Mouse (Mus musculus): ENCODE measurements at regions not wholly inside any gene's neighbourhood (a gene's known extent, or its start where the extent isn't known, plus 50 kb on each side); places are given as distances from the start of the nearest gene placed in this dataset.
A peak's percentile ranks its signal among the peaks of the same experiment; 100 is the strongest.
"Not testable (repeated sequence)": the region's sequence is repeated elsewhere in the genome, so short reads cannot be mapped to it uniquely, and the experiment has no call there.

DNA sequence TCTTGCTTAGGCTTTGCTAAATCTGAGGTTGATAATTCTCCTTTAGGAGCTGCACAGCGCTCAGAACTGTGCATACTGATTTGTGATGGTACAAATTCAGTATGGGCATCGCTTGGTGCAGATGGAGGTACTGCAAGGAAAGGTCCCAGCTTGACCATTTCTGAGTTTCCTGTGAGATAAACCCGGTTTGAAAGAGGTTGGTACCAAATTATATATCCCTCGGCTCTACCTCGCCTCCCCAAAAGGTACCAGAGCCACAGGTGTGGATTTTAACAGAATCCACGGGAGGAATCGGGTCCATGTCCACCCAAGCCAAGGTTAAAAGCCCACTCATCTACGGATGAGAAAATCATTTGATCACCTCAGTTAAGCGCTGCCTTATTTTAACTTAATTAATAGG, 172.5 kb upstream of the Zfp808 start:
- not testable (repeated sequence) for H3K4me1 ChIP-seq; H3K36me3 ChIP-seq; H3K9me3 ChIP-seq; H3K4me2 ChIP-seq; H3K4me3 ChIP-seq (replicated peaks); H3K9ac ChIP-seq; H3K27me3 ChIP-seq (replicated peaks); H3K27ac ChIP-seq; ATAC-seq (ENCODE audit: insufficient read depth, low FRiP score, low read depth)
- 86% methylated on average over 9 of the region's 9 CpGs for WGBS

DNA sequence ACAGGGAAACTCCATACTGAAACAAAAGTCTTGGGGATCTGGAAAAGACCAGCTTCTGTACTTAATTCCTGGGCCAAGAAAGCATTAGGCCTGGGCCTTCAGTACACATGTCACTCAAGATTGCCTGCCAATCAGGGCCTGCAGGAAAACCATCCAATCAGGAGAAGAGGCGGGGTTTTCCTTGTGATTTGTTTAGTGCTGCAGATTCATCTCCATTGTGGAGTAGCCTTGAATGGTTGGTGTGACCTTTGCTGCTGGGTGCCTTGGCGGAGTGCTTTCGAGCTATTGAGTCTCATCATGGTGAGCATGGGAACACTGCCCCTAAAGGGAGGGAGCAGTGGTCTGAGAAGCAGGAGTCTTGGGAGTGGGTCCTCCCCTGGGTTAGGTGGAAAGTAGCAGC, 150.8 kb upstream of the Zfp808 start:
- not testable (repeated sequence) for H3K27ac ChIP-seq; ATAC-seq (ENCODE audit: insufficient read depth, low FRiP score, low read depth); H3K4me3 ChIP-seq (replicated peaks); H3K4me2 ChIP-seq; H3K27me3 ChIP-seq (replicated peaks); H3K36me3 ChIP-seq; H3K9ac ChIP-seq; H3K9me3 ChIP-seq; H3K4me1 ChIP-seq
- WGBS = 75% methylated on average over 3 of the region's 3 CpGs

DNA sequence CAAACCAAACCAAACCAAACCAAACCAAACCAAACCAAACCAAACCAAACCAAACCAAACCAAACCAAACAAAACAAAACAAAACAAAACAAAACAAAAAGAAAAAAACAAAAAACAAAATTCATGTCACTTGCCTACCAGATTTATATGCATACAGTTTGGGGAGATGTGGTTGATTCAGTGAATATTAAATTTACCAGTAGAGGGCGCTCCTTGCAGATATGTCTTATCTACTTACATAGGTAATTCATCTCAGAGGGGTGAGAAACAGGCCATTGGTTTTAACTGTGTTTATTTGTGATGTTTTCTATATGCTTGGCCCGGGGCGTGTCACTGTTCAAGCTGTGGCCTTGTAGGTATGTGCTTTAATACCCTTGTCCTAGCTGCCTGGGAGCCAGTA, 133.2 kb upstream of the Zfp808 start:
- not testable (repeated sequence) for H3K4me2 ChIP-seq; H3K4me3 ChIP-seq (replicated peaks); H3K27me3 ChIP-seq (replicated peaks); ATAC-seq (ENCODE audit: insufficient read depth, low FRiP score, low read depth); H3K4me1 ChIP-seq; H3K9ac ChIP-seq; H3K27ac ChIP-seq; H3K9me3 ChIP-seq; H3K36me3 ChIP-seq
- 63% methylated on average over 3 of the region's 3 CpGs for WGBS

DNA sequence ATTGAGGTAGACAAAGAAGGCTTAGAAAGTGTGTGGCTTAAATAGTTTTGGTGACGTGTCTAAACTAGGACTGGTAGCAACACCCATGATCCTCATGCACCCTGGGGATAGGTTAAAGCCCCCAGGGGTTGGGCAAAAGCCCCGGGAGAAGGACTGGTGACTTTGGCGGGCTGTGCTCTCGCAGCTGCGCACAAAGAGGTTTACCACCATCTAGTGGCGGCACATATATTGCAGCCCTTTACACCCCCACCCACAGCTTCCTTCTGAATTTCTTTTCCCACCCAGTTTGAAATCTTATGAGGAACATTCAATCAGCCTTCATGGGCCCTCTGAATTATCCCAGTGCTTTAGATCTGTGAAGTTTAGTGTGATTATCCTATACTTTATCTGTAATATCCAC, 130.9 kb upstream of the Zfp808 start:
- ATAC-seq (ENCODE audit: insufficient read depth, low FRiP score, low read depth); H3K9me3 ChIP-seq; H3K4me1 ChIP-seq; H3K9ac ChIP-seq; H3K36me3 ChIP-seq; H3K27ac ChIP-seq; H3K27me3 ChIP-seq (replicated peaks): not testable (repeated sequence)
- 8% methylated on average over 6 of the region's 6 CpGs for WGBS
- peak overlapping the region; percentile 39 for H3K4me2 ChIP-seq
- peak overlapping the region; percentile 17; the same call in 1 of the 2 replicates for H3K4me3 ChIP-seq (replicated peaks)

DNA sequence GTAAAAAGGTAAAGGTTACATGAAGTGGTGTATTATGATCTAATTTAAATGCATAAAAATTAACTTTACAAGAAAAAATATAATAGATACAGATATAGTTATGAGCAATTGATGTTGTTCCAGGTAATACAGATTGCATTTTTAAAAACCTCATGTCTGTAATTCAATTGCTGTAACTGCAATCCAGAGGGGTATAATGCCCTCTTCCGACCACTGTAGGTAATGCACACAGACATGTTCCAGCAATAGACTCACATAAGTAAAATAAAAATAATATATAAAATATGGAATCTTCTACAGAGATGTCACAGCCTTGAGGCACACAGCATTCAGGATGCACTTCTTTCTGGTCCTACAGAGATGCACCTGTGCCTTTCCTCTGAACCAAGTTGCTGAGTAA, 122.4 kb upstream of the Zfp808 start:
- H3K27me3 ChIP-seq (replicated peaks); H3K9me3 ChIP-seq; H3K9ac ChIP-seq; H3K27ac ChIP-seq; ATAC-seq (ENCODE audit: insufficient read depth, low FRiP score, low read depth); H3K36me3 ChIP-seq; H3K4me3 ChIP-seq (replicated peaks); H3K4me1 ChIP-seq; H3K4me2 ChIP-seq: not testable (repeated sequence)
- 76% methylated on average over 1 of the region's 1 CpGs for WGBS

DNA sequence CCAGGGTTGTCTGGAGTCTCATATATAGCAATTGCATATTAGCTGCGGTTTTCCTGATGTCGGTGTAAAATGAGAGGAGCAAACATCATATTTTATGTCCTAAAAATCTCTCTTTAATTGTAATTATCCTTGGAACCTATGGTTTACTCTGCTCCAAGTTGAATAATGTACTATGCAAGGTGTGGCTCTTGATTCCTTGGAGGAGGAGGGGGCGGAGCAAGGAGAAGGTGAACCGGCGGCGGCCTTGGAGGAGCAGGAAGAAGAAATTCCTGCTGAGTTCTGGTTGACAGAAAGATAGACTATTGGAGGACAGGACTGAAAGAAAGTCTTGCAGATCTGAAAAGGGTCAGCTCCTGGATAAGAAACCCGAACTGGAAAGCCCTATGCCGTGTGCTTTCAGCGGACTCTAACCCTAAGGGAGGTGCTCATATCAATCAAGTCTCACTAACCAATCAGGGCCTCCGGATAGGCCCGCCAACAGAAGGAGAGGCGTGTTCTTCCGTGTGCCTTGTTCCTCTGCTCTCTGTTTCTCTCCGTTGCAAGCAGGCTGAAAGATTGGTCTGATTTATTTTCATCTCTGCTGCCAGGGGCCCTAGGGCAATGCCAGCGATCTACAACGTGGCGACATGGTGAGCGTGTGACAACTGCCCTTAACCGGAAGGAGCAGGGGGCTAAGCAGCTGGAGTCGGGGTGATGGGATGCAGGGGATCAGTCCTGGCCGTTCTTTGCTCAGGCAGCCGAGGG, 114.1 kb upstream of the Zfp808 start:
- Histone ChIP-seq H3K4me2 (peak overlapping the region; percentile 55), H3K4me3 (replicated peaks) (peak overlapping the region; percentile 67), H3K9ac (peak overlapping the region; percentile 39), H3K27ac (peak overlapping the region; percentile 82)
- WGBS = 2% methylated on average over 22 of the region's 22 CpGs
- not testable (repeated sequence) for H3K36me3 ChIP-seq; H3K27me3 ChIP-seq (replicated peaks); H3K9me3 ChIP-seq; H3K4me1 ChIP-seq
- peak; percentile 88 for ATAC-seq (ENCODE audit: insufficient read depth, low FRiP score, low read depth)

DNA sequence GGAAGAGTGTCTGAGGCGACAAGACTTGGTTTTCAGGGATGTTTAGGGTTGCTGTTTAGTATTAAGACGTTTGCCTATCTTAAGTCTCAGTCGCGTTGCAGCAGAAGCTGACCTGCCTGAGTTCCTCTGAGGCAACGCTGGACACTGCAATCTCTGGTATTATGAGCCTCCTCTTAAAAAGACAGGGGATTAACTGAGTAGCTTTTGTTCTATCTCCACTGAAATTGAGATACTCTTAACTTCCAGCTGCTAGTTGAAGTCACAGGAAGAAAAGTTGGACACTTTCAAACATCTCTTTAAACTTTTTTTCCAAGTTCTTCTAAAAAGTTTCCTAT, 113.6 kb upstream of the Zfp808 start:
- peak overlapping the region; percentile 82 for H3K27ac ChIP-seq
- not testable (repeated sequence) for H3K36me3 ChIP-seq; ATAC-seq (ENCODE audit: insufficient read depth, low FRiP score, low read depth); H3K4me1 ChIP-seq; H3K27me3 ChIP-seq (replicated peaks); H3K9me3 ChIP-seq
- peak overlapping the region; percentile 67 for H3K4me3 ChIP-seq (replicated peaks)
- peak overlapping the region; percentile 55 for H3K4me2 ChIP-seq
- WGBS = 2% methylated on average over 5 of the region's 5 CpGs
- peak overlapping the region; percentile 39 for H3K9ac ChIP-seq

DNA sequence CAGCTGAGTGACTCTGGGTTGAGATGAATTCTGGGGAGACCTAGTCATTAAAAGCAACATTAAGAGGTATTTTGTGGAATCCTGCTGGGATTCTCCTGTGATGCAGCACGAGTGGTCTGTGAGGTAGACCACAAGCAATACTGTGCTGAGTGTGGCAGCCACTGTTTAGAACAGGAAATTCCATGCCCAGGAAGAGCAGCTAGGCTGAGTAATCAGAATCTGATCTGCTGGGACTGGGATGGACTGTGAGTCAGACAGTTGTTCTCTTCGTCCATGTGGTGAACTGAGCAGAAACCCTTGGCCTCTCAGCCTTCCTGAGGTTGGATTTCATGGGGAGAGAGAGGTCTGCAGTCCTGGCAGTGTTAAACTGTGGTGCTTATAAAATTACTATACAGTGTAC, 92.0 kb upstream of the Zfp808 start:
- H3K36me3 ChIP-seq; ATAC-seq (ENCODE audit: insufficient read depth, low FRiP score, low read depth); H3K27ac ChIP-seq; H3K27me3 ChIP-seq (replicated peaks); H3K9ac ChIP-seq; H3K4me2 ChIP-seq; H3K4me1 ChIP-seq; H3K4me3 ChIP-seq (replicated peaks); H3K9me3 ChIP-seq: not testable (repeated sequence)
- WGBS = 80% methylated on average over 2 of the region's 2 CpGs

DNA sequence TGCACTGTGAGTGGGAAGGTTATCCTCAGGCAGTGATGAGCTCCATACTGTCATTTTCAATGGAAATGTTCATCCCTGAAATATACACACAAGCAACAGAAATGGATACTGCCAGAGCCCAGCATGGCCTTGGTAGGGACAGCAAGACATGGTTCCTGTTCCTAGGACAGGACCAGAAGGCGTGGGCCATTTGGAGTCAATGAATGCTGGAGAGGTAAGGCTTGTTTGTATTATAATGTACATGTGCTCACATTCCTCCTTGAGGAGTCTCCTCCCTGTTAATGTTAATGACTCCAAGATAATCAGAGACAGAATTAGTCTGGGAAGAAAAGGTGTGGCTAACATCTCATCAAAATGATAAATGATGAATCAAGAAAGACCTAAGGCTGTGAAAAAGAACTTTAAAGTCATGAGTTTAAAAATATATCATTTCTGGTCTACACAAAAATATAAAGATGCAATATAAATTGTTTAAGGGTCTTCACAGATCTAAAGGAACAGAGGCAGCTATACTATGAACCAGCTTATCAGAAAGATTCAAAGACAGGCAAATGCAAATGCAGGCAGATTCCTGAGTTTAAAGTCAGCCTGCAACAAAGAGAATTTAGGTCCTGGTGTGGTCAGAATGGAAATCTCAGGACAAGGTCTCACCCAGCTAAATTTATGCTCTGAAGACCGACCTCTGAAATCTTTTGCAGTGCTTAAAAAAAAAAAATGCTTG, 51.6 kb upstream of the Zfp808 start:
- WGBS = 63% methylated on average over 2 of the region's 2 CpGs
- not testable (repeated sequence) for H3K4me3 ChIP-seq (replicated peaks); H3K27ac ChIP-seq; ATAC-seq (ENCODE audit: insufficient read depth, low FRiP score, low read depth); H3K36me3 ChIP-seq; H3K4me2 ChIP-seq; H3K27me3 ChIP-seq (replicated peaks); H3K9me3 ChIP-seq; H3K4me1 ChIP-seq; H3K9ac ChIP-seq

DNA sequence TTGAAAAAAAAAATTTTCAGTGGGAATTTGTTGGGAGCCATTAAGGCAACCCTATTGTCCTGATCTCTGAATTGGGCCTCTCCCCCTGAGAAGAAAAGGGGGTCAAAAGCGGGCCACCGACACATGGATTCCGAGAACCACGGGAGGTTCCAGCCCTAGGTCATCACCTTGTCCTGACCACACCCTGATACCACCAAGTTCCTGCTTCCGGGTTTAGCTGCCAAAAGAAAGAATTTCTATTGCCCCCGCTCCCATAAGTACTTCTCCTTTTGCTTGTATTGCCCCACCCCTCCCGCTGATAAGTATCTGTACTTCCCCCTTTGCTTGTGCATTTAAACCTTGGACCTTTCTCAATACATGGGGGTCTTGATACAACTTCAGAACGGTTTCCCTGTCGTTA, 50.8 kb upstream of the Zfp808 start:
- not testable (repeated sequence) for H3K36me3 ChIP-seq; H3K27me3 ChIP-seq (replicated peaks); H3K4me1 ChIP-seq; H3K9me3 ChIP-seq; H3K27ac ChIP-seq; H3K4me3 ChIP-seq (replicated peaks); H3K9ac ChIP-seq; H3K4me2 ChIP-seq; ATAC-seq (ENCODE audit: insufficient read depth, low FRiP score, low read depth)
- WGBS = 88% methylated on average over 9 of the region's 9 CpGs

Data from stomach, embryonic 15.5 days (tissue).